Mouse (Mus musculus) cortical plate, adult 2 months (tissue): ENCODE results near the gene Kcnma1.

Source experiments
- CTCF ChIP-seq: fragments of 200-500 bp; IDR thresholded peaks from 2 replicates; pipeline ENCODE4 v1.5.1; 2011; ENCODE audit warnings: mild to moderate bottlenecking, control low read depth, low read length; ENCODE audit not compliant: insufficient read depth; ENCODE audit errors: extremely low read depth
- POLR2A ChIP-seq: fragments of 200-500 bp; IDR thresholded peaks from 2 replicates; pipeline ENCODE4 v1.6.1; 2011; ENCODE audit warnings: mild to moderate bottlenecking, low read length, control low read depth; ENCODE audit not compliant: insufficient read depth; ENCODE audit errors: extremely low read depth

GRCm38 (mm10) chr14:23326786-23327185, 687.5 kb downstream of the Kcnma1 start:
- TF ChIP-seq CTCF = no peak
- no peak for TF ChIP-seq POLR2A
